Mouse (Mus musculus) neural tube, embryonic 14.5 days (tissue): Measurements from ENCODE around the gene Slc8a1. TPM values are rescaled to one million over a fixed set of nuclear protein-coding genes. Genes with fewer than 3 reads are reported as not detected.

Experiments used
- ATAC-seq: fragments of 200-750 bp; cut with Nextera tagmentation; 2 replicates; pipeline ENCODE4 v1.8.0; 2017; ENCODE audit warnings: low read depth, mild to moderate bottlenecking, moderate TSS enrichment, moderate library complexity
- H3K27ac ChIP-seq: fragments of 300-500 bp; sonication (generic); 2 replicates; pipeline ENCODE4 v1.5.1; 2014; ENCODE audit warnings: low read depth, mild to moderate bottlenecking, control low read depth, low read length, moderate library complexity, mixed read lengths
- H3K27me3 ChIP-seq: fragments of 300-500 bp; sonication (generic); 2 replicates; pipeline ENCODE4 v1.6.1; 2014; ENCODE audit warnings: low read length; ENCODE audit not compliant: control insufficient read depth, insufficient read depth
- H3K36me3 ChIP-seq: fragments of 300-500 bp; sonication (generic); 2 replicates; pipeline ENCODE4 v1.6.1; 2014; ENCODE audit warnings: low read length, mixed read lengths; ENCODE audit not compliant: control insufficient read depth, insufficient read depth
- H3K4me1 ChIP-seq: fragments of 300-500 bp; sonication (generic); 2 replicates; pipeline ENCODE4 v1.6.1; 2014; ENCODE audit warnings: low read length; ENCODE audit not compliant: control insufficient read depth, insufficient read depth
- H3K4me2 ChIP-seq: fragments of 300-500 bp; sonication (generic); 2 replicates; pipeline ENCODE4 v1.6.1; 2014; ENCODE audit warnings: mild to moderate bottlenecking, low read depth, low read length, control low read depth
- H3K4me3 ChIP-seq: fragments of 300-500 bp; sonication (generic); 2 replicates; pipeline ENCODE4 v1.5.1; 2014; ENCODE audit warnings: low read depth, low read length, control low read depth, mixed read lengths
- H3K9ac ChIP-seq: fragments of 300-500 bp; sonication (generic); replicated peaks from 2 replicates; pipeline ENCODE4 v1.6.1; 2014; ENCODE audit warnings: low read depth, mild to moderate bottlenecking, control low read depth, low read length, mixed read lengths
- H3K9me3 ChIP-seq: fragments of 300-500 bp; sonication (generic); 2 replicates; pipeline ENCODE4 v1.6.1; 2016; ENCODE audit warnings: low read length; ENCODE audit not compliant: control insufficient read depth
- WGBS: fragments of 180-500 bp; shearing (Covaris S2); extraction: QIAGEN DNeasy Blood & Tissue Kit; methylation state at CpG from one replicate; pipeline ENCODE4 v1.1.7; 2014; 5-methylcytosine and 5-hydroxymethylcytosine counted together
- polyA plus RNA-seq: library from polyadenylated mRNA; unstranded; fragments of >200 nt; fragmentation: Nextera tagmentation; extraction: Ambion mirVana; gene quantifications from 2 replicates; pipeline ENCODE4 v1.2.1, GENCODE M21; 2014

Slc8a1 gene
- 33.9 and 62.6 TPM in 2 replicates for polyA plus RNA-seq

DNA sequence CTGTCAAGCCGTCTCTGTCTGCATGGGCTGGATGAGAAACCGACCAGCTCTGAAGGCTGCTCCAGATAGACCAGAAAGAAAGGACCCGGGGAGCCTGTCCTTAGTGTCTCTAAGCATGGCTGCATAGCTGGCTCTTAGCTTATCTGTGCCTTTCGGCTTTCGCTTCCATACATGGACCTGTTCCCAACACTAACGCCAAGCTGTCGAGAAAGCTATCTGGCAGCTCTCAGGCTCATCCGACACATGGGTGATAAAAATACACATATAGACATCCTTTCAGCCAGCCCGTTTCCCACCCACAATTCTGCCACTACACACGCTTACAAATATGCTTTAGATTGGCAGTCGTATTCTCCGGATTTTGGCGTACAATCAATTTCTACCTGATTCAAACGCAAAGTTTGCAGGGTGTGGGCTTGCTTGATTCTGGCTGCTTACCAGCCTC lies at the start of gene Slc8a1:
TSS of gene Slc8a1 (minus strand) at position 67 of the 445 bp plus-strand sequence.
- Histone ChIP-seq H3K4me2 (no peak within 1 kb of the TSS), H3K27ac (no peak within 1 kb of the TSS), H3K36me3 (no peaks in the 10 kb centered on the region), H3K4me3 (no peak within 1 kb of the TSS), H3K27me3 (no peaks in the 10 kb centered on the region), H3K4me1 (no peaks in the 10 kb centered on the region), H3K9ac (no peak within 1 kb of the TSS), H3K9me3 (no peaks in the 10 kb centered on the region)
- no peak for ATAC-seq
- 89% methylated on average over 14 of the region's 14 CpGs for WGBS

DNA sequence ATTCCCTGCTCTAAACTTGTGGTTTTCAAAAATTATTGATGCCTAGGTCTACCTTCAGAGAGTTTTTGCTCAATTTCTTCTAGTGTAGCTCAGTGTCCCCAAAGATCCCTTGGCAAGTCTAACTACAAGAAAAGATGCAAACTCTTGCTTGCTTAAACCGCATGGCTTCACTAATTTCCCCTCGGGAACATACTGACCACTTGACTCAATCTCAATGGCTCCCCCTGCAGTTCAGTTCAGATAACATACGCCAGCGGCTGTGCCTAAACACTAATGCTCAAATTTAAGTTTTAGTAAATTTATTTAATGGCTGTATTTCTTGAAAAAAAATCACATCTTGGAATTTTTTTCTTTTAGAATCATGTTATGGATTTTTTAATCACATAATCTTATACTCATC lies 49.2 kb upstream of the Slc8a1 start:
- Histone ChIP-seq H3K9ac (no peak overlapping the region), H3K4me3 (no peak overlapping the region), H3K4me2 (no peak overlapping the region), H3K4me1 (no peaks in the 10 kb centered on the region), H3K27me3 (no peaks in the 10 kb centered on the region), H3K36me3 (no peaks in the 10 kb centered on the region), H3K9me3 (no peaks in the 10 kb centered on the region), H3K27ac (no peak overlapping the region)
- ATAC-seq, result no peak
- whole genome bisulfite sequencing, result 48% methylated on average over 4 of the region's 4 CpGs

DNA sequence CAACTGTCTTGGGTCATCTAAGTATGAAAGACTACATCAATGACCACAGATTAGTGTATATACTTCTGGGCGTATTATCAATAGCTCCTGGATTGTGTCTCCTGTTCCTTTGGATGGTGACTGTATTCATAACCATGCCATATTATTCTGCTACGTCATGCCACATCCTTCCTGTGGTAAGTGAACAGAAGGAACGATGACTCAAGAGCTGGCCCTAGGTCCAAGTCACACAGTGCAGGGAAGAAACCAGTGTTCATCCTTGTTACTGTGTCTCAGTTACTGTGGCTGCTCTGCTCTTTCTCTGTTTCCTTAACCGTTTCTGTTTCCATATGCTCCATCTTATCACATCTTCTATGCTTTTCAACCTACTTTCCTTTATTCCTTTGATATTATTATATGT lies 44.1 kb upstream of the Slc8a1 start:
- no peaks in the 10 kb centered on the region for H3K36me3 ChIP-seq
- H3K4me3 ChIP-seq, result no peak overlapping the region
- no peak overlapping the region for H3K27ac ChIP-seq
- H3K4me1 ChIP-seq, result no peaks in the 10 kb centered on the region
- no peak overlapping the region for H3K9ac ChIP-seq
- no peak overlapping the region for H3K4me2 ChIP-seq
- ATAC-seq, result no peak
- 91% methylated on average over 4 of the region's 4 CpGs for WGBS
- no peaks in the 10 kb centered on the region for H3K27me3 ChIP-seq
- H3K9me3 ChIP-seq, result no peaks in the 10 kb centered on the region

DNA sequence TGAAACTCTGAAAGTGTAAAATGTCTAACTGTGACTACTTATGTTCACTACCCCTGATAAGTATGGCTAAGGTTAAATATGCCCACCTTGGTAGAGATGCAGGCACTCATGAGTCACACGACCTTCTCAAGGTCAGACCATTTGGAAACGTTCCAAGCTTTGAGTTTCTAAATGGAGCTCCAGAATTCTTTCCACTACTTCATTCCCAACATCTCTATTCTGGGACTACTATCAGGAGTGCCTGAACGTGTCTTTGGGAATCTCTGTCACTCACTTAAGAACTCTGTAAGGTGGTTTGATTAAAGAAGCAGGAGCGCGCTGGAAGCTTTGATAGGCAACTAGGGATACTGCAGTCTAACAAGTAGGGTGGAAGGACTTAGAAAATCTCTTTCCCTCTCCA lies 43.3 kb upstream of the Slc8a1 start:
- H3K9ac ChIP-seq, result no peak overlapping the region
- no peak for ATAC-seq
- 86% methylated on average over 5 of the region's 5 CpGs for WGBS

DNA sequence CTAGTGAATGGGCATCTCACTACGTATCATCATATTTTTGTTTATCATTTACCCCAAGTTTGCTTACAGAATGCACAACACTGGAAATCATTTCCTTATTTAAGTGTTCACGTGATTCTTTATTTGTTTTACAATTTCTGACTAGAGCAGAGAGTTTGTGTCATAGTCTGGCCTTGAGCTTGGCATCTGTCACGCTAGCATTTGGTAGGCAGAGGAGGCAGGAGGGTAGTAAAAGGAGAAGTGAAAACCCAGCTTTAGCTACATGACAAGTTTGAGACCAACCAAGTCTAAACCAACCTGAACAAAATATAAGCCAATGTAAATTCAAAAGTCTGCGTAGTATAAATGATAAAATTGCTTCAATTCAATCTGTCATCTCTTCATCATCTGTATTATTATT lies 41.7 kb upstream of the Slc8a1 start:
- 85% methylated on average over 4 of the region's 4 CpGs for WGBS
- H3K4me2 ChIP-seq, result no peak overlapping the region

More for the DNA sequence above, 43.3 kb upstream of the Slc8a1 start:
- Histone ChIP-seq H3K36me3 (no peaks in the 10 kb centered on the region), H3K4me1 (no peaks in the 10 kb centered on the region), H3K9me3 (no peaks in the 10 kb centered on the region), H3K4me2 (no peak overlapping the region), H3K27ac (no peak overlapping the region), H3K27me3 (no peaks in the 10 kb centered on the region), H3K4me3 (no peak overlapping the region)

DNA sequence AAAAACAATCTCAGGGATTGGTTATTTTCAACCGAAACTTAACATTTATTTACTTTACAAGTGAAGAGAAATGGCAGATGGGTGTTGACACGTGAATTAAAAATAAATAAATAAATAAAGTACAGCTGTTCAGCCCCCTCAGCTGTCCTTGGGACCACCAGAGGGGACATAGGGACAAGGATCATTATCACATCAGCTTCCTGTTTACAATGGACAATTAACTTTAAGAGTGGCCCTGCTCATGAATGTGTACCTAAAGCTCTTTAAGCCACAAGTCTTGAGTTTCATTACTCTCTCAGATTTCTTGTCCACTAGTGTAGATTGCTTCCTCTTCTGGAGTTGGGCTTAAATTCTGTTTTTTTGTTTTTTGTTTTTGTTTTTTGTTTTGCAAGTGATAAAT lies 12.5 kb upstream of the Slc8a1 start:
- Histone ChIP-seq H3K4me1 (no peaks in the 10 kb centered on the region), H3K9me3 (no peaks in the 10 kb centered on the region), H3K4me2 (no peak overlapping the region), H3K27ac (no peak overlapping the region), H3K9ac (no peak overlapping the region), H3K27me3 (no peaks in the 10 kb centered on the region), H3K36me3 (no peaks in the 10 kb centered on the region), H3K4me3 (no peak overlapping the region)
- ATAC-seq, result no peak
- WGBS, result 74% methylated on average over 2 of the region's 2 CpGs

More for the DNA sequence above, 41.7 kb upstream of the Slc8a1 start:
- no peak overlapping the region for H3K27ac ChIP-seq
- no peaks in the 10 kb centered on the region for H3K4me1 ChIP-seq
- H3K4me3 ChIP-seq, result no peak overlapping the region
- no peak overlapping the region for H3K9ac ChIP-seq
- H3K36me3 ChIP-seq, result no peaks in the 10 kb centered on the region
- H3K9me3 ChIP-seq, result no peaks in the 10 kb centered on the region
- ATAC-seq, result no peak
- no peaks in the 10 kb centered on the region for H3K27me3 ChIP-seq

DNA sequence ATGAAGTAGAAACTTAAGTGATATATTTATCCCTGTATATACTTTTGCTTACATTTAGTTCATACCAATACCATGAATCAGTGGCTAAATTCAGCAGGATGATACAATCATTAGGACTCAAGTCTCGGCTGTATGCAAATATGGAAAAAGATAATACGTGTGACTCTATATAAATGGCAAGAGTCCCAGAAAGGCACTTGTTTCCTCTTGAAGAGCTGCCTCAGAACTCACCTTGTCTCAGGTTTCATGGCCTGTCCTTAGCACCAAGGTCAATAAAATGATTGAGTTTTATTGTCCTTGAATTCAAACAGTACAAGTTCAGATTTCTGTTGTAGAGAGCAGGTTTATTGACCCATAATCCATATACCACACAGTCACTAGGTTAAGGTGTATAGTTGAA lies 4.9 kb upstream of the Slc8a1 start:
- Histone ChIP-seq H3K4me1 (no peaks in the 10 kb centered on the region), H3K36me3 (no peaks in the 10 kb centered on the region), H3K4me3 (no peak overlapping the region), H3K9me3 (no peaks in the 10 kb centered on the region), H3K27me3 (no peaks in the 10 kb centered on the region), H3K27ac (no peak overlapping the region), H3K9ac (no peak overlapping the region), H3K4me2 (no peak overlapping the region)
- ATAC-seq, result no peak
- WGBS, result 81% methylated on average over 2 of the region's 2 CpGs

DNA sequence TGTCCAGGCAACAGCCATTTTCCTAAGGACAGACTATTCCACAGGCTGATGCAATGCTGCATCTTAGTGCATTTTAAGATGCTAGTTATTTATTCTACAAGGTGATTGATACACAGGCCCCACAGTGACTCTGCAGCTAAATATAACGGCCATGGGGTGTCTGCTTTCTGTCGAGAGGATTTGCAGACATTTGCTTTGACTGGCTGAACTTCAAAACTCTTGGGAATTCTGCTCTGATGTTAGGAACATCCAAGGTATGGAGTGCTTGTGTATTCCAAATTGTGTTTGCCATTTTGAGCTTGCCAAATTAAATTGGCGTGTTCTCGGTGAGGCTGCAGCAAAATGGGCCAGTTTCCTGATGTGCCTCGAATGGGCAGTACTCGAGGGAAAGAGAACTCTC lies 2.4 kb upstream of the Slc8a1 start:
- no peak overlapping the region for H3K4me3 ChIP-seq
- H3K27ac ChIP-seq, result no peak overlapping the region
- no peaks in the 10 kb centered on the region for H3K27me3 ChIP-seq
- no peaks in the 10 kb centered on the region for H3K36me3 ChIP-seq
- H3K4me1 ChIP-seq, result no peaks in the 10 kb centered on the region
- H3K4me2 ChIP-seq, result no peak overlapping the region
- H3K9me3 ChIP-seq, result no peaks in the 10 kb centered on the region
- H3K9ac ChIP-seq, result no peak overlapping the region
- 70% methylated on average over 6 of the region's 6 CpGs for WGBS
- no peak for ATAC-seq

DNA sequence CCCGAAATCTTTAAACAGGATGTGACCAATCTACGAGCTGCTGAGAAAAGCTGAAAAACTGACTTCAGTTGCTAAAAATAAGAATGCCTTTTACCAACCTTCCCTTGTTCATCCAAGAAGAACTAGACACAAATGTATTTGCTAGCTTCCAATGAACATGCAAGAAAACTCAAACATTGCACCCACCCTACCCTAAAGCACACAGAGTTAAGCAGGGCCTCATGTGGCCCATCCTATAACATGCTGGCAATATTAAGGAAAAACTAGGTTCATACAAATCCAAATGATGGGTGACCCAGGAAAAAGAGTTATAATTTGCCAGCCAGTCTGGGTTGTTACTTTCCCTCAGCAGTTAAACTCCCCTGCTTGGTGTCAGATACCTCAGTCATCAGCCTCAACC lies 398 bp downstream of the Slc8a1 start:
- Histone ChIP-seq H3K27ac (no peak overlapping the region), H3K4me1 (no peaks in the 10 kb centered on the region), H3K27me3 (no peaks in the 10 kb centered on the region), H3K9me3 (no peaks in the 10 kb centered on the region), H3K4me2 (no peak overlapping the region), H3K9ac (no peak overlapping the region), H3K4me3 (no peak overlapping the region), H3K36me3 (no peaks in the 10 kb centered on the region)
- WGBS, result 91% methylated on average over 2 of the region's 2 CpGs
- ATAC-seq, result no peak

DNA sequence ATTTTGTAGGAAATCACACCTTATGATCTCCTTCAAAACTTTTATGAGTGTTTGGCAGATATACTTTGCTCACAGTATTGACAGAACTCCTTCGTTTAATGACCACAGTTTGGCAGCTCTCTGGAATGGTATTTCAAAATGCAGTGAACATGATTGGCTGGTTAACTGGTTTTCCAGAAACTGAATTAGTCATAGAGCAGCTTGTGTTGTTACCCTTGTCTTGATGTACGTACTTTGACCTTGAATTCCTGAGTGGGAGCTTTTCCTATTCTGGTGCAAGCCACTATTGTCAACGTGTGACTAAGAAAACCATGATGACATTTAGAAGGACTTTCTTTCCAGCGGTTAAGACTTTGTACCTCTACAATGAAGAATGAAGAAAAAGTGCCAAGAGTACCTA lies 868 bp downstream of the Slc8a1 start:
- Histone ChIP-seq H3K36me3 (no peaks in the 10 kb centered on the region), H3K4me2 (no peak overlapping the region), H3K4me3 (no peak overlapping the region), H3K4me1 (no peaks in the 10 kb centered on the region), H3K9ac (no peak overlapping the region), H3K27me3 (no peaks in the 10 kb centered on the region), H3K27ac (no peak overlapping the region), H3K9me3 (no peaks in the 10 kb centered on the region)
- 83% methylated on average over 4 of the region's 4 CpGs for WGBS
- no peak for ATAC-seq
